Mouse (Mus musculus) hindbrain, embryonic 11.5 days (tissue): ENCODE results near the gene Tsr1. TPM values are rescaled to one million over a fixed set of nuclear protein-coding genes. Genes with fewer than 3 reads are reported as not detected.

Source experiments
- ATAC-seq: fragments of 200-750 bp; cut with Nextera tagmentation; 2 replicates; pipeline ENCODE4 v1.8.0; 2017; ENCODE audit warnings: mild to moderate bottlenecking, moderate TSS enrichment, moderate library complexity; ENCODE audit not compliant: low FRiP score
- DNase-seq: peaks from one replicate; pipeline ENCODE4 v3.0.0-alpha.2; 2015; ENCODE audit warnings: low spot score
- H3K27ac ChIP-seq: fragments of 300-500 bp; sonication (generic); 2 replicates; pipeline ENCODE4 v1.5.1; 2014; ENCODE audit warnings: mild to moderate bottlenecking, low read depth, low read length
- H3K27me3 ChIP-seq: fragments of 300-500 bp; sonication (generic); 2 replicates; pipeline ENCODE4 v1.6.1; 2014; ENCODE audit warnings: mild to moderate bottlenecking, low read length, moderate library complexity, mixed read lengths; ENCODE audit not compliant: control insufficient read depth, insufficient read depth
- H3K36me3 ChIP-seq: fragments of 300-500 bp; sonication (generic); 2 replicates; pipeline ENCODE4 v1.6.1; 2014; ENCODE audit warnings: mild to moderate bottlenecking, low read length, moderate library complexity, mixed read lengths; ENCODE audit not compliant: control insufficient read depth, insufficient read depth
- H3K4me1 ChIP-seq: fragments of 300-500 bp; sonication (generic); replicated peaks from 2 replicates; pipeline ENCODE4 v1.6.1; 2014; ENCODE audit warnings: low read length, mixed read lengths; ENCODE audit not compliant: control insufficient read depth, insufficient read depth
- H3K4me2 ChIP-seq: fragments of 300-500 bp; sonication (generic); replicated peaks from 2 replicates; pipeline ENCODE4 v1.6.1; 2014; ENCODE audit warnings: mild to moderate bottlenecking, low read depth, low read length
- H3K4me3 ChIP-seq: fragments of 300-500 bp; sonication (generic); 2 replicates; pipeline ENCODE4 v1.5.1; 2014; ENCODE audit warnings: low read depth, low read length
- H3K9ac ChIP-seq: fragments of 300-500 bp; sonication (generic); 2 replicates; pipeline ENCODE4 v1.6.1; 2014; ENCODE audit warnings: low read depth, low read length
- H3K9me3 ChIP-seq: fragments of 300-500 bp; sonication (generic); 2 replicates; pipeline ENCODE4 v1.6.1; 2016; ENCODE audit warnings: low read length; ENCODE audit not compliant: control insufficient read depth
- WGBS: fragments of 180-500 bp; shearing (Covaris S2); extraction: QIAGEN DNeasy Blood & Tissue Kit; methylation state at CpG from one replicate; pipeline ENCODE4 v1.1.7; 2014; 5-methylcytosine and 5-hydroxymethylcytosine counted together
- polyA plus RNA-seq: library from polyadenylated mRNA; unstranded; fragments of >200 nt; fragmentation: Nextera tagmentation; extraction: Ambion mirVana; gene quantifications from 2 replicates; pipeline ENCODE4 v1.2.1, GENCODE M21; 2014

Tsr1 gene
- polyA plus RNA-seq, 1 experiment from 2014 or later: 43.1 TPM

DNA sequence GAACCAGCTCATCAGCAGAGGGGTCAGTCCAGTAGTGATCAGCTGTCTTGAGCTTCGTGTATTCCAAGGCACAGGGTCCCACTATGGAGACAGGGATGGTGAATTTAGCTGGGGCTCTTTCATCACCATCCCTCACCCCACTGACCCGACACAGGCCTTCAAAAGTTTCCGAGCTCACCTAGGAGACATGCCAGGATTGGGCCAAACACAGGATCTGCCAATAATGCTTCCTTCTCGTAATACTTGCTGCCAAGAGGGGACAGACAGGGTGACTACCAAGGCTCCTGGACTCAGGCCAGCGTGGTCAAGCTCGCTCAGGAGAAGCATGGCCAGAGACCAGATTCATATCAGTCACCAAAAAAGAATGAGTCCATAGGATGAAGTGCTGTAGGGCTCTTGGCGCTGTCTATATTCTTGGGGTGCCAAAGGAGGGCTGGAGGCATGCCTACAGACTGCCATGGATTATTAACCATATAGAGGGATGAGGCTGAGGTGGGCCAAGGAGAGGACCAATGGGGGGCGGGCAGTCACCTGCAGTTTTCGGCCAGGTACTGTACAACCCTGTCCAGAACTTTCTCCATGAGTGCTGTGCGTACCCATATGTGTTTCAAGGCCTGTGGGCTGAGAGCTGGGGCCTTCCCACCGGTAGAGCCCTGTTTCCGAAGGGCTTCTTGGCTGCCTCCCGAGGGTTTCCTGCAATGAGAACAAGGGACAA lies 29.7 kb upstream of the Tsr1 start:
- WGBS: 91% methylated on average over 13 of the region's 13 CpGs
- Histone ChIP-seq H3K4me1 (peaks cover 3% of the 10 kb centered on the region; the same call in 1 of the 2 replicates), H3K4me2 (no peak overlapping the region), H3K27ac (no peak overlapping the region), H3K36me3 (no peaks in the 10 kb centered on the region), H3K9ac (no peak overlapping the region), H3K4me3 (no peak overlapping the region), H3K27me3 (no peaks in the 10 kb centered on the region), H3K9me3 (no peaks in the 10 kb centered on the region)
- ATAC-seq (no peak), DNase-seq (no peak)

DNA sequence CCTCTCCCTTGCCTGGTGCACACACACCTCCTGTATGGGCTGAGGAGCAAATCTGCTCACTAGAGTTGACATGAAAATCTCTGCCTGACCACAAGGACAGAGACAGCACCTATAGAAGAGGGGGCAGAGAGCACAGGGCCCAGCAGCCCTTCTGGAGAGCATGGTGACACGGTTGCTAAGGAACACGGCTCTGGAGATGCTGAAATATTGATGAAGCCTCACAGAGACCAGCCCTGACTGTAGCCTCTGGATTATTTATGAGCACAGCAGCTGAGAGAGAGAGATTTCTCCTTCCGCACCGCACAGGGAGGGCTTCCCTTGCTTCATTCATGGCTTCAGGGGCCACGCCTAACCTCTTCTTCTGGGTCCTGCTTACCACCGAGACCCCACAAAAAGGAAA lies 28.3 kb upstream of the Tsr1 start:
- Histone ChIP-seq H3K9me3 (no peaks in the 10 kb centered on the region), H3K4me1 (peaks cover 3% of the 10 kb centered on the region; the same call in 1 of the 2 replicates), H3K36me3 (no peaks in the 10 kb centered on the region), H3K27me3 (no peaks in the 10 kb centered on the region), H3K4me2 (no peak overlapping the region), H3K4me3 (no peak overlapping the region), H3K27ac (peak overlapping the region; percentile 65), H3K9ac (no peak overlapping the region)
- no peak for DNase-seq
- ATAC-seq: peak; percentile 61; the same call in 1 of the 2 replicates
- 79% methylated on average over 6 of the region's 6 CpGs for WGBS

DNA sequence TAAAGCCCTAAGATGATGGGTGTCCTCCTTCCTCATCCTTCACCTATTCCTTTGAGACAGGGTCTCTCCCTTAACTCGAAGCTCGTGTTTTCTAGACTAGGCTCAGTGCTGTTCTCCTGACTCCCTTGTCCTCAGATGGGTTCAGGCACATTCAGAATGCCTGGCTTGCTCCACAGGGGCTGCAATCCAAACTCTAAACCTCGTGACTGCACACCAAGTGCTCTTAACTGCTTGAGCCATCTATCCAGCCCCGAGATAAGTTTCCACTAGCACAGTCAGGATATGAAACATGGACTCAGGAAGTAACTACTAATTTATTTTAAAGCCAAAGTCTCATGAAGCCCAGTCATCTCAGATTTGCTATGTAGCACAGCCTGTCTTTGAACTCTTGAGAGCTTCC lies 27.3 kb upstream of the Tsr1 start:
- Histone ChIP-seq H3K4me2 (no peak overlapping the region), H3K27ac (no peak overlapping the region), H3K4me1 (peaks cover 3% of the 10 kb centered on the region; the same call in 1 of the 2 replicates), H3K9ac (no peak overlapping the region), H3K4me3 (no peak overlapping the region), H3K36me3 (no peaks in the 10 kb centered on the region), H3K9me3 (no peaks in the 10 kb centered on the region), H3K27me3 (no peaks in the 10 kb centered on the region)
- DNase-seq (no peak), ATAC-seq (no peak)
- WGBS: 86% methylated on average over 4 of the region's 4 CpGs

DNA sequence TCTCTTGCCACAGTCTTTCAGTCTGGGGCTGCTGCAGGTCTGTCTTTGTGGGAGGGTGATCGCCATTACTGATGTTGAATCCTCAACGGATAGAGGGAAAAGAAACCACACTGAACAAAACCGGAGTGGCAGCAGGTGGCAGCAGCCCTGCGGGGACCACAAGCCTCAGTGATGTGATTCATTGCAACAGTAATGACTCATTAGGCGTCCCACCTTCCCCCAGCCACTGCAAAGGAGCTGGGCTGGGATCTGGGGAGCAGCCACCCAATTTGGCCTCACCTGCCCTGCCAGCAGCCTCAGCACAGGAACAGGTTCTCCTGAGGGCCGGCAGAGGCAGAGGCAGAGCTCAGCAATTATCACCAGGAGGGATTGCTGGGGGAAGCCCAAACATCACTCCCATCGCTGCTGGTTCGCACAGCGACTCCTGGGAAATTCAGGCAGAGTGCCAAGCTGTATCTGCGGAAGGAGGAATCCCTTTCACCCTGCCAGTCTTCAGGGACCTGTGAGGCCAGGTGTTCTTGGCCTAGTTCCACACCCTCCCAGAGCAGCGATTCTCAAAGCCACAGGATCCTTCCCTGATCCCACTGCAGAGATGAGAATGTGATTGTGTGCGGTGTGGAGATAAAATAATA lies 26.8 kb upstream of the Tsr1 start:
- DNase-seq: no peak
- no peak overlapping the region for H3K4me2 ChIP-seq
- no peak for ATAC-seq

DNA sequence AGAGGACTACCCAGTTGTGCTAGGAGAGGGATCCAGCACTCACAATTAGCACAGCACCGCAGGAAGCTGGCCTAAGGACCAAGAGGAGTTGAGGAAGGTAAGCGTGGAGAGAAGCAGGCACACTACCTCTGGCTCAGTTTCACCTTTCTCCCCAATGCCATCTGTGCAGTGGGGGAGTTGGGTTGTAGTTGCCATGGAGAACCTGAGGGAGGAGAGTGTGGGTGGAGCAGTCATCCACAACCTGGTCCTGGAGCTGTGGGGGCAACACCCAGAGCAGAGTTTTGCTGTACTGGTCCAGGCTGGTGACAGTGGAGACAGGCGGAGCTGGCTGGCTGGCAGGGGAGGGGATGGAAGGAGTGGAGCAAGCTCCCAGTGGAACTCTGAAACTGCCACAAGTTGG lies 23.2 kb upstream of the Tsr1 start:
- Histone ChIP-seq H3K9me3 (no peaks in the 10 kb centered on the region), H3K36me3 (no peaks in the 10 kb centered on the region), H3K9ac (0 out of 2 replicates have a peak overlapping the region, but pooled peaks have one; percentile 15), H3K4me2 (no peak overlapping the region), H3K27me3 (no peaks in the 10 kb centered on the region), H3K4me1 (peaks cover 5% of the 10 kb centered on the region; the same call in 1 of the 2 replicates), H3K4me3 (no peak overlapping the region), H3K27ac (no peak overlapping the region)
- DNase-seq: no peak
- 65% methylated on average over 3 of the region's 3 CpGs for WGBS
- ATAC-seq: no peak

More for the DNA sequence above, 26.8 kb upstream of the Tsr1 start:
- Histone ChIP-seq H3K4me1 (peaks cover 3% of the 10 kb centered on the region; the same call in 1 of the 2 replicates), H3K9ac (no peak overlapping the region), H3K36me3 (no peaks in the 10 kb centered on the region), H3K9me3 (no peaks in the 10 kb centered on the region), H3K27ac (0 out of 2 replicates have a peak overlapping the region, but pooled peaks have one; percentile 27), H3K27me3 (no peaks in the 10 kb centered on the region), H3K4me3 (no peak overlapping the region)
- 44% methylated on average over 12 of the region's 12 CpGs for WGBS

DNA sequence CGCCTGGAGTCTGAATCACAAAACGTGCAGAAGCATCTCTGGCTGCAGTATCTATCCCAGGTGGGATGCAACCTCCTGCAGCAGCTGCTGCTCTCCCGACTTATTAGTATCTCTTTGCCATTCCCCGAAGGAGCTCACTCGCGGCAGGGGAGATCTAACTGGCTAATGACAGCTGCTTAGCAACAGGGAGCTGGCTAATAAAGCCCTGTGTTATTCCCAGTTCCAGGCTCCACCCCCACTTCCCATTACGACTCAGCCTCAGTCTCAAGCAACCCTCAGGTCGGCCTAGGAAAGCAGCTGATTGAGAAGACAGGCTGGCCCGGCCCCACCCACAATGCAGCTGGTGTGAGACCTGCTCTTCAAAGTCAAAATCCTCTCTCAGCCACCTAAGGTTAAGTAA lies 21.1 kb upstream of the Tsr1 start:
- H3K9me3 ChIP-seq: no peaks in the 10 kb centered on the region
- H3K4me2 ChIP-seq: no peak overlapping the region; the same call in 1 of the 2 replicates
- no peaks in the 10 kb centered on the region for H3K36me3 ChIP-seq
- WGBS: 2% methylated on average over 9 of the region's 9 CpGs
- no peak overlapping the region for H3K9ac ChIP-seq
- ATAC-seq (peak; percentile 87), DNase-seq (peak; percentile 77)
- H3K4me3 ChIP-seq: 0 out of 2 replicates have a peak overlapping the region, but pooled peaks have one; percentile 9
- no peaks in the 10 kb centered on the region for H3K27me3 ChIP-seq
- 0 out of 2 replicates have a peak, but pooled peaks cover 3% of the 10 kb centered on the region for H3K4me1 ChIP-seq
- H3K27ac ChIP-seq: peak overlapping the region; percentile 39; the same call in 1 of the 2 replicates

DNA sequence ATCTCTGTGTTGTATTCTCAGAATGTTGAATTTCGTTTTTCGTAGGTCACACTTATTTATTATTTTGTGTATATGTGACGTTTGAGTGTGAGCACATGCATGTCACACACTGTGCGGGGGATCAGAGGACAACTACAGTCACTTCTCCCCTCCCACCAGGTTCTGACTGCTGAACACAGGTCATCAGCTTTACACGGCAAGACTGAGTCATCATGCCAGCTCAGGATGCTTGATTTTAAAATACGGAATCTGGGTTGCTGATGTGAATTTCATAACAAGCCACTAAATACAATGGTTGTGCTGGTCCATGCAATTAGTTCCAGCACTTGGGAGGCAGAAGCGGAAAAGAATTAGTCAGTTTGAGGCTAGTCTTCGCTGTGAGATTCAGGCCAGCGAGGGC lies 16.9 kb upstream of the Tsr1 start:
- Histone ChIP-seq H3K4me3 (no peak overlapping the region), H3K9me3 (no peaks in the 10 kb centered on the region), H3K27ac (no peak overlapping the region), H3K27me3 (no peaks in the 10 kb centered on the region), H3K36me3 (0 out of 2 replicates have a peak, but pooled peaks cover 2% of the 10 kb centered on the region), H3K4me1 (0 out of 2 replicates have a peak, but pooled peaks cover 3% of the 10 kb centered on the region), H3K9ac (no peak overlapping the region), H3K4me2 (no peak overlapping the region)
- ATAC-seq: no peak
- no peak for DNase-seq
- WGBS: 89% methylated on average over 9 of the region's 9 CpGs

DNA sequence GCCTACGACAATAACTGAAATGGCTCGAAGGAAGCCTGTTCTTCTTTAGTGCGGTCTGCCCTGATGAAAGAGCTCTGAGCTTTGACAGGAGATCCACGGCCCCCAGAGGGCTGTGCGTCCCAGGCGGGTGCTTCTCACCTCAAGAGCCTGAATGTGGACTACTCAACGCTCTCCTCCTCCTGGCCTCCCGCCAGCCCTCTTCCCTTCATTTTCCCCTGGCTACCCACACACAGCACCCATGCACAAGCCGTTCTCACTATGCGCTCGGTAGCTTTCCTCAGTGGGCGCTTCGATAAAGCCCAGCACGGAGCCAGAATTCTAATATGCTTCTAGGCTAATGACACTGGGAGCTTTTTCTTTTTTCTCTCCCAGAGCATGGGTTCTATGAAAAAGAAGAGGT lies 15.9 kb upstream of the Tsr1 start:
- Histone ChIP-seq H3K9ac (no peak overlapping the region), H3K9me3 (no peaks in the 10 kb centered on the region), H3K4me2 (no peak overlapping the region), H3K27ac (no peak overlapping the region), H3K36me3 (0 out of 2 replicates have a peak, but pooled peaks cover 2% of the 10 kb centered on the region), H3K4me3 (no peak overlapping the region), H3K27me3 (no peaks in the 10 kb centered on the region), H3K4me1 (no peaks in the 10 kb centered on the region)
- ATAC-seq: no peak
- DNase-seq: no peak
- WGBS: 70% methylated on average over 14 of the region's 14 CpGs
